Mouse (Mus musculus): ENCODE measurements around the gene Txn2.

Gene Txn2

GRCm38 (mm10) chr15:77949061-77949460 lies 20.3 kb upstream of the Txn2 start:
- ChIA-PET POLR2A (interaction anchor here in 2 of 4 experiments (0.6 to 3.6 kb wide), 4 partner anchors 8 to 22 kb away, joined by 3 to 11 read pairs (median 5); partner anchors contain the start of gene Eif3d (in 2 of the 2)), CTCF (interaction anchor here in 1 of 4 experiments (2.0 kb wide), 1 partner anchor 15 kb away, joined by 8 read pairs; no protein-coding TSS in a partner anchor)

- ChIA-PET CTCF (interaction anchor here in 1 of 4 experiments (1.9 kb wide), 1 partner anchor 12 kb away, joined by 8 read pairs; no protein-coding TSS in a partner anchor), POLR2A (interaction anchor here in 2 of 4 experiments (0.9 to 1.4 kb wide), 5 partner anchors 12 to 25 kb away, joined by 3 to 5 read pairs (median 3); partner anchors contain the start of gene Eif3d (in 2 of the 2))
Observed at GRCm38 (mm10) chr15:77945711-77946110, 16.9 kb upstream of the Txn2 start.

GRCm38 (mm10) chr15:77941563-77941962 lies 12.8 kb upstream of the Txn2 start:
- ChIA-PET POLR2A (no interaction called here), CTCF (interaction anchor here in 2 of 4 experiments (0.7 to 1.0 kb wide), 2 partner anchors 12 to 298 kb away, joined by 3 to 4 read pairs; no protein-coding TSS in a partner anchor)

GRCm38 (mm10) chr15:77938516-77938915 lies 9.7 kb upstream of the Txn2 start:
- ChIA-PET CTCF (interaction anchor here in 2 of 4 experiments (0.6 to 1.6 kb wide), 3 partner anchors 21 to 301 kb away, joined by 3 to 5 read pairs (median 3); no protein-coding TSS in a partner anchor), POLR2A (interaction anchor here in 1 of 4 experiments (1.0 to 2.2 kb wide), 2 partner anchors 10 to 31 kb away, joined by 7 to 13 read pairs; partner anchors contain the start of gene Eif3d)

- ChIA-PET POLR2A (interaction anchor here in 3 of 4 experiments (0.6 to 3.4 kb wide), 6 partner anchors 35 to 1261 kb away, joined by 3 to 19 read pairs (median 4); partner anchors contain the start of gene Eif3d (in 1 of the 3)), CTCF (interaction anchor here in 3 of 4 experiments (0.6 to 5.2 kb wide), 5 partner anchors 34 to 304 kb away, joined by 3 to 42 read pairs (median 5); no protein-coding TSS in a partner anchor)
Observed at GRCm38 (mm10) chr15:77935673-77936375, 7.0 kb upstream of the Txn2 start.

- ChIA-PET CTCF (interaction anchor here in 3 of 4 experiments (0.7 to 5.2 kb wide), 11 partner anchors 18 to 305 kb away, joined by 3 to 42 read pairs (median 6); partner anchors contain the start of gene Eif3d (in 1 of the 3)), POLR2A (interaction anchor here in 1 of 4 experiments (3.4 kb wide), 1 partner anchor 36 kb away, joined by 19 read pairs; the partner anchor contains the start of gene Eif3d)
Observed at GRCm38 (mm10) chr15:77934968-77935367, 6.2 kb upstream of the Txn2 start.

- ChIA-PET CTCF (interaction anchor here (0.5 to 5.2 kb wide), 54 partner anchors 11 to 677 kb away, joined by 3 to 42 read pairs (median 4); partner anchors contain the start of genes Foxred2 (in 3 of the 4), Apol8 (in 1 of the 4), Eif3d (in 1 of the 4) and Ncf4 (in 1 of the 4)), POLR2A (interaction anchor here in 3 of 4 experiments (0.5 to 3.4 kb wide), 11 partner anchors 11 to 895 kb away, joined by 3 to 19 read pairs (median 3); partner anchors contain the start of gene Eif3d (in 3 of the 3))
Observed at GRCm38 (mm10) chr15:77934326-77934725, 5.5 kb upstream of the Txn2 start.

GRCm38 (mm10) chr15:77933770-77934169 lies 5.0 kb upstream of the Txn2 start:
- ChIA-PET CTCF (interaction anchor here (0.5 to 5.2 kb wide), 55 partner anchors 12 to 1262 kb away, joined by 3 to 42 read pairs (median 4); partner anchors contain the start of genes Foxred2 (in 3 of the 4), Apol8 (in 1 of the 4), Eif3d (in 1 of the 4) and Ncf4 (in 1 of the 4)), POLR2A (interaction anchor here in 3 of 4 experiments (0.6 to 3.4 kb wide), 13 partner anchors 10 to 167 kb away, joined by 3 to 19 read pairs (median 3); partner anchors contain the start of gene Eif3d (in 3 of the 3))

GRCm38 (mm10) chr15:77933222-77933621 lies 4.4 kb upstream of the Txn2 start:
- ChIA-PET CTCF (interaction anchor here (0.6 to 5.2 kb wide), 25 partner anchors 13 to 1262 kb away, joined by 3 to 42 read pairs (median 7); partner anchors contain the start of genes Foxred2 (in 2 of the 4), Ncf4 (in 1 of the 4) and Pvalb (in 1 of the 4)), POLR2A (interaction anchor here in 3 of 4 experiments (0.9 to 3.4 kb wide), 10 partner anchors 12 to 180 kb away, joined by 3 to 19 read pairs (median 4); partner anchors contain the start of gene Eif3d (in 2 of the 3))

GRCm38 (mm10) chr15:77931689-77932016 lies 2.8 kb upstream of the Txn2 start:
- ChIA-PET POLR2A (interaction anchor here in 2 of 4 experiments (0.6 to 1.5 kb wide), 3 partner anchors 24 to 81 kb away, joined by 3 to 5 read pairs (median 3); no protein-coding TSS in a partner anchor), CTCF (interaction anchor here (0.6 to 5.2 kb wide), 11 partner anchors 15 to 674 kb away, joined by 3 to 42 read pairs (median 4); no protein-coding TSS in a partner anchor)

GRCm38 (mm10) chr15:77930986-77931688 lies 2.3 kb upstream of the Txn2 start:
- CTCF ChIA-PET: interaction anchor here (0.6 to 5.2 kb wide), 12 partner anchors 15 to 582 kb away, joined by 3 to 42 read pairs (median 4); no protein-coding TSS in a partner anchor
- POLR2A ChIA-PET: interaction anchor here in 2 of 4 experiments (0.6 to 1.5 kb wide), 4 partner anchors 25 to 320 kb away, joined by 3 to 5 read pairs (median 3); no protein-coding TSS in a partner anchor

- CTCF ChIA-PET: interaction anchor here in 1 of 4 experiments (1.1 to 1.6 kb wide), 2 partner anchors 173 to 190 kb away, joined by 3 read pairs; partner anchors contain the start of gene Apol8
Observed at GRCm38 (mm10) chr15:77929804-77930203, 998 bp upstream of the Txn2 start.

GRCm38 (mm10) chr15:77928091-77928490 lies 715 bp downstream of the Txn2 start:
- POLR2A ChIA-PET: interaction anchor here in 2 of 4 experiments (0.7 to 2.2 kb wide), 10 partner anchors 20 to 496 kb away, joined by 3 to 15 read pairs (median 3); partner anchors contain the start of genes Foxred2 (in 2 of the 2) and Myh9 (in 1 of the 2)
- CTCF ChIA-PET: interaction anchor here in 3 of 4 experiments (0.6 to 1.8 kb wide), 6 partner anchors 11 to 166 kb away, joined by 3 to 21 read pairs (median 5); no protein-coding TSS in a partner anchor

More at GRCm38 (mm10) chr15:77929804-77930203, 998 bp upstream of the Txn2 start:
- POLR2A ChIA-PET: interaction anchor here in 1 of 4 experiments (2.2 kb wide), 1 partner anchor 28 kb away, joined by 9 read pairs; the partner anchor contains the start of gene Foxred2

GRCm38 (mm10) chr15:77926921-77927320 lies 1.9 kb downstream of the Txn2 start:
- ChIA-PET CTCF (no interaction called here), POLR2A (interaction anchor here in 1 of 4 experiments (1.4 to 1.5 kb wide), 2 partner anchors 9 to 19 kb away, joined by 3 read pairs; no protein-coding TSS in a partner anchor)

- CTCF ChIA-PET: interaction anchor here in 3 of 4 experiments (0.6 to 1.0 kb wide), 10 partner anchors 8 to 335 kb away, joined by 3 to 8 read pairs (median 3); no protein-coding TSS in a partner anchor
- POLR2A ChIA-PET: interaction anchor here in 3 of 4 experiments (0.6 to 1.7 kb wide), 12 partner anchors 16 to 1948 kb away, joined by 3 to 11 read pairs (median 4); partner anchors contain the start of genes Eif3d (in 2 of the 3), Apol9b (in 1 of the 3) and Myh9 (in 1 of the 3)
Observed at GRCm38 (mm10) chr15:77925195-77925594, 3.6 kb downstream of the Txn2 start.

- POLR2A ChIA-PET: interaction anchor here in 3 of 4 experiments (0.7 to 3.6 kb wide), 8 partner anchors 11 to 154 kb away, joined by 3 to 13 read pairs (median 3); partner anchors contain the start of gene Myh9 (in 1 of the 3)
- CTCF ChIA-PET: interaction anchor here in 3 of 4 experiments (0.6 to 1.9 kb wide), 5 partner anchors 148 to 179 kb away, joined by 3 to 6 read pairs (median 3); no protein-coding TSS in a partner anchor
Observed at GRCm38 (mm10) chr15:77923267-77924035, 5.4 kb downstream of the Txn2 start.

Data from embryonic stem cell, embryonic (primary cell).